Mouse (Mus musculus) stomach, embryonic 16.5 days (tissue): Measurements from ENCODE around the gene Pde4d. TPM values are rescaled to one million over a fixed set of nuclear protein-coding genes. Genes with fewer than 3 reads are reported as not detected.
"Not testable (repeated sequence)": the region's sequence is repeated elsewhere in the genome, so short reads cannot be mapped to it uniquely, and the experiment has no call there.

Source experiments
- ATAC-seq: fragments of 200-750 bp; cut with Nextera tagmentation; 2 replicates; pipeline ENCODE4 v1.8.0; 2017; ENCODE audit warnings: moderate number of reproducible peaks, moderate TSS enrichment; ENCODE audit not compliant: insufficient read depth, low FRiP score
- H3K27ac ChIP-seq: fragments of 300-500 bp; sonication (generic); 2 replicates; pipeline ENCODE4 v1.5.1; 2014; ENCODE audit warnings: low read length
- H3K27me3 ChIP-seq: fragments of 300-500 bp; sonication (generic); 2 replicates; pipeline ENCODE4 v1.6.1; 2014; ENCODE audit warnings: low read length, control low read depth, mixed read lengths; ENCODE audit not compliant: control insufficient read depth, insufficient read depth
- H3K36me3 ChIP-seq: fragments of 300-500 bp; sonication (generic); 2 replicates; pipeline ENCODE4 v1.6.1; 2014; ENCODE audit warnings: low read length; ENCODE audit not compliant: control insufficient read depth, insufficient read depth
- H3K4me1 ChIP-seq: fragments of 300-500 bp; sonication (generic); 2 replicates; pipeline ENCODE4 v1.6.1; 2014; ENCODE audit warnings: low read length, control low read depth, mixed read lengths; ENCODE audit not compliant: control insufficient read depth, insufficient read depth
- H3K4me2 ChIP-seq: fragments of 300-500 bp; sonication (generic); 2 replicates; pipeline ENCODE4 v1.6.1; 2014; ENCODE audit warnings: low read depth, low read length, mixed read lengths
- H3K4me3 ChIP-seq: fragments of 300-500 bp; sonication (generic); replicated peaks from 2 replicates; pipeline ENCODE4 v1.5.1; 2014; ENCODE audit warnings: mild to moderate bottlenecking, low read length
- H3K9ac ChIP-seq: fragments of 300-500 bp; sonication (generic); 2 replicates; pipeline ENCODE4 v1.6.1; 2014; ENCODE audit warnings: low read length
- H3K9me3 ChIP-seq: fragments of 300-500 bp; sonication (generic); replicated peaks from 2 replicates; pipeline ENCODE4 v1.6.1; 2016; ENCODE audit warnings: low read length, control low read depth; ENCODE audit not compliant: control insufficient read depth
- WGBS: fragments of 180-500 bp; shearing (Covaris S2); extraction: QIAGEN DNeasy Blood & Tissue Kit; methylation state at CpG from one replicate; pipeline ENCODE4 v1.1.7; 2014; 5-methylcytosine and 5-hydroxymethylcytosine counted together
- polyA plus RNA-seq: library from polyadenylated mRNA; unstranded; fragments of >200 nt; fragmentation: Nextera tagmentation; extraction: Ambion mirVana; gene quantifications from 2 replicates; pipeline ENCODE4 v1.2.1, GENCODE M21; 2015

Pde4d gene
- polyA plus RNA-seq, 1 experiment from 2014 or later: 22.1 TPM

DNA sequence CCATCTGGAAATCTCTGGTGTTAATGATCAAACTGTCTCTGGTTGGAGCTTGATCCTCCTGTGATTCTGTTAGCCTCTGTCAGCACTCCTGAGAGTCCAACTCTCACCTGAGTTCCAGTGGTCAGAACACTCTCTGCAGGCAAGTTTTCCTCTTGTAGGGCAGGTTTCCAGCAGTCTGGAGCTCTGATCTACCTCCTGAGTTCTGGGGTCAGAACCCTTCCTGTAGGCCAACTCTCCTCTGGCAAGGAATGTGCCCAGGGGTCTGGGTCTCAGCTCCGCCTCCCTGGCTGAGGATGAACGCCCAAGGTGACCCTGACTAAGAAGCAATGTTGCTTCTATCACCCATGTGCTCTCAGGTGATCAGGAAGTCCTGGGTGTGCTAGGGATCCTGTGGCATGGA, 284.6 kb downstream of the Pde4d start:
- not testable (repeated sequence) for H3K27ac ChIP-seq, ATAC-seq, H3K9me3 ChIP-seq, H3K4me3 ChIP-seq, H3K9ac ChIP-seq, H3K27me3 ChIP-seq, H3K36me3 ChIP-seq, H3K4me2 ChIP-seq, H3K4me1 ChIP-seq
- WGBS: 73% methylated on average over 2 of the region's 2 CpGs

DNA sequence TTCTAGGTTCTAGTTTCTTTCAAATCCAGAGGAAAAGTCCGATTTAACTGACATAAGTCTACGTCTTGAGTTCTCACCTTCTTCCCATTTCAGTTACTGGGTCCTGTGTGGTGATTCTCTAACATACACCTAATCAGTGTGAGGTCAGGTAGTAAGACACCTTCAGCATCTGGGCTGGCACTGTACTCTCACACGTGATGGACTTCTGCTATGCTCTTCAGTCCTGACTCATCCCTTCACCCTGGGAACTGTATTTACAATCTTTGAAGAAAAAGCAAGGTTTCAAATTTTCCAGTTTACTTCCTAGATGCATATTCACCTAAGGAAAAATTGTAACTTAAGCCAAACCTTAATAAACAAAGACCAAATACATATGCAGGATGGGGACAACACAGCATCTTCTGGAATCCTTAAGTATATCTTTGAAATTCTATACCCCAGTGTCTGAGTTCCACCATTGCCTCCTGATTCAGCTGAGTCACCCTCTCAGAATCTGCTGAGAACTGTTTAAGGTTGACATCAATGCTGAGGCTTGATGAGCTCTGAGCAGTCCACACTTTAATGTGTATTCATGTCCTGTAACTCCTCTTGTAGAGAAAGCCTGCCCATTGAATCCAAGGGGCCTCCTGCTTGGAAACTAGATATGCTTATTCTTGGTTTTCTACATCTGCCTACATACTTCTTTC, 301.6 kb downstream of the Pde4d start:
- Histone ChIP-seq H3K36me3 (no peaks in the 10 kb centered on the region), H3K27me3 (no peaks in the 10 kb centered on the region), H3K4me2 (no peak overlapping the region), H3K9ac (no peak overlapping the region), H3K9me3 (no peaks in the 10 kb centered on the region), H3K4me3 (no peak overlapping the region), H3K4me1 (no peaks in the 10 kb centered on the region), H3K27ac (no peak overlapping the region)
- WGBS: 82% methylated on average over 3 of the region's 3 CpGs
- no peak for ATAC-seq

DNA sequence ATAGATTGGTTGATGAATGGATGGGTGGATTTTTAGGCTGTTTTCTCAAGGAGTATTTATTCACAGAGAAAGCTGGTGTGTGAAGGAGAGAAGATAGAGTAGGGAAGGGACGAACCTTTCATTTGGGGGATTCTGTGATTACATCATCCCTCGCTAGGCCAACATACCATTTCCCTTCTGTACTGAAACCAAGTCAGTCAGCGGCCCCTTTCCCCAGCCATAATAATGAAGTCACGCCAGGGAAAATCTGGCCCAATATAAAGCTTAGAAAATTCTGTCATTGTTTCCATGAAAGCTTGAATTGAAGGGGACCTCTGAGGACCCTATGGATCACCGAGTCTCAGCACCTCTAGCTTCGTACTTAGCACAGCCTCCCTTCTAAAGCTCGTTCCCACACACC, 307.7 kb downstream of the Pde4d start:
- H3K27me3 ChIP-seq: no peaks in the 10 kb centered on the region
- no peaks in the 10 kb centered on the region for H3K9me3 ChIP-seq
- 76% methylated on average over 7 of the region's 7 CpGs for WGBS
- H3K4me1 ChIP-seq: no peaks in the 10 kb centered on the region
- H3K4me3 ChIP-seq: no peak overlapping the region
- no peak for ATAC-seq
- H3K27ac ChIP-seq: no peak overlapping the region
- no peak overlapping the region for H3K4me2 ChIP-seq
- no peak overlapping the region for H3K9ac ChIP-seq
- no peaks in the 10 kb centered on the region for H3K36me3 ChIP-seq

DNA sequence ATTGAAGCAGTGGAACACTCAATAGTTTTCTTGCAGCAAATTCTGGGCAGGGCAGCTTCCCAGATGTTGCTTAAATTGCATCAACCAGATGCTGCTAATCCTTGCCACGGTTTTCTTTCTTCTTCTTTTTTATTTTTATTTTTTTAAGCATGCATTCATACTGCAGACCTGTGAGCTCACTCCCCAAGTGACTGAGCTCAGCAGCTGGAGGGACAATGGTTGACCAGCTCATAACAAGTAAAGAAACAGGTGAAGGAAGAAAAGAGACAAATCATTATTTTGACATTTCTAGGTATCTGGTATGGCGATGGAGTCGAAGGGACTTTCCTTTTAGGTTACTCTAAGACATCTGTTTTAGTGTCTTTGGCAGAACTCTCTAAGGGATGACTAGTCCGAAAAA, 308.6 kb downstream of the Pde4d start:
- WGBS: 80% methylated on average over 4 of the region's 4 CpGs

DNA sequence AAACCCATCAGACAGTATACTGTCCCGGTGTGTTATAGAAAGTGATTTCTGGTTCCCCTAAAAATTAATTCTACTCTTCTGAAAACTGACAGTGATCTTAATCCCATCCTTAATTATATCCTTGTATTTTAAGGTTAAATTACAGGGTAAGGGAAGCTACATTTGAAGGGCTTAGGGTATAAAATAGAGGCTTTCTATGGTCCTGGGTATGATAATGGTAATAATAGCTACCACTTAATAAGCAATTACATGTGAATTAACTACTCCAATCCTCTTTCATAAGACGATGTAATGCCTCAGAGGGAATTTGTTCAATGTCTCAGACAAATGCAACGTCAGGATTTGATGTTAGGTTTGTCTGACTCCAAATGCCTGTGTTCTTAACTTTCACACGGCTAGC, 309.4 kb downstream of the Pde4d start:
- no peak for ATAC-seq
- no peak overlapping the region for H3K27ac ChIP-seq
- no peak overlapping the region for H3K4me3 ChIP-seq
- H3K4me2 ChIP-seq: no peak overlapping the region
- no peaks in the 10 kb centered on the region for H3K36me3 ChIP-seq
- no peaks in the 10 kb centered on the region for H3K4me1 ChIP-seq
- no peak overlapping the region for H3K9ac ChIP-seq
- 79% methylated on average over 4 of the region's 4 CpGs for WGBS
- no peaks in the 10 kb centered on the region for H3K27me3 ChIP-seq
- no peaks in the 10 kb centered on the region for H3K9me3 ChIP-seq

More for the DNA sequence above, 308.6 kb downstream of the Pde4d start:
- Histone ChIP-seq H3K27ac (no peak overlapping the region), H3K9ac (no peak overlapping the region), H3K4me2 (no peak overlapping the region), H3K27me3 (no peaks in the 10 kb centered on the region), H3K36me3 (no peaks in the 10 kb centered on the region), H3K9me3 (no peaks in the 10 kb centered on the region), H3K4me3 (no peak overlapping the region), H3K4me1 (no peaks in the 10 kb centered on the region)
- no peak for ATAC-seq

DNA sequence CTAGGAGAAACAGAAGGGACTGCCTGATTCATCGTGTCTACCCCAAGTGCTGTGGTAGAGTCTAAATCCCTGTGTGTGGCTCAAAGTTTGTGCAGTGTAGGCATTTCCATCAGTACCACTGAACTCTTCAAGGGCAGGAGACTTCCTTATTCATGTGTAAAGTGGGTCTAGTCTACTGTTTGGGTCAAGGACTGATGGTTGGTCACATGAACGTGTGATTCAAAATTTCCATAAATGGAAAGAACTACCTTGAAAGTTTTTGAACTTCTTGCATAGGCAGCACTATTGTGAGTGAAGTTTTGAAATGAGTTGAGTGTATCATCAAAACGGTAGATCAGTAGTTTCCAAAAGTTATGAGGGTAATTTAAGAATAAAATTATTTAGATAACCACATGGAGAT, 313.5 kb downstream of the Pde4d start:
- ATAC-seq: no peak
- Histone ChIP-seq H3K4me1 (no peaks in the 10 kb centered on the region), H3K36me3 (no peaks in the 10 kb centered on the region), H3K27ac (no peak overlapping the region), H3K9me3 (no peaks in the 10 kb centered on the region), H3K4me2 (no peak overlapping the region), H3K4me3 (no peak overlapping the region), H3K9ac (no peak overlapping the region), H3K27me3 (no peaks in the 10 kb centered on the region)
- 76% methylated on average over 3 of the region's 3 CpGs for WGBS

DNA sequence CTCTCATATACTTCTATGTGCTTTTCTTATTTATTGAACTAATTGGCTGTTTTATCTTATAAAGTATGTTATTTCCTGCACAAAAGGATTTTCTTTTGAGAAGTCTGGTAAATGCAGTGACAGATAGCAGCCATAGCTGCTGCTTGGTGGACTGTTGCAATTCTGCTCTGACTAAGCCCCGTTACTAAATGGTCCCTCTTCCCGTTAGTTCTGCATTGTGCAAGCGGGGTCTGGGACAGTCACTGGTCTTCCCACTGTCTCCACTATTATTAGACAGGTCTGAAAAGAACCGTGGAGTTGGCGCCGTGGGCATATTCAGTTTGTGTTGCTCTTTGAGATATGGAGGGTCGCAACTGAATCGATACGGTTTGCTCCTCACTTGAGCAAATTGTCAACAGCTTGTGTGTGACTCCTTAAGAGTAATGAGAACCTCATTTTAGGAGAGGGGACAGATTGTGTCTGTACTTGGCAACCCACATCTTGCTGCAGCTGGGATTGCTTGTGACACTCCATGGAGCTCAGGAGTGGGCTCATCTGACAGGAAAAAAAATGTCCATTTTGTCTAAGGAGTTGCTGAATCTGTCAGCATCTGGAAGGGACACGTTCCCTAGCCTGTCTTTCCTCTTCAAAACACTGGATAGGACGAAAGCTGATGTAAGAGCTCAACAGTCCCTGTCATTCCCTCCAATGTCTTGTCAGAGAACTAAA, 316.4 kb downstream of the Pde4d start:
- WGBS: 71% methylated on average over 11 of the region's 11 CpGs
- no peak overlapping the region for H3K4me2 ChIP-seq
- no peaks in the 10 kb centered on the region for H3K4me1 ChIP-seq
- no peak overlapping the region for H3K9ac ChIP-seq
- H3K4me3 ChIP-seq: no peak overlapping the region
- no peaks in the 10 kb centered on the region for H3K9me3 ChIP-seq
- no peak overlapping the region for H3K27ac ChIP-seq
- no peaks in the 10 kb centered on the region for H3K27me3 ChIP-seq
- H3K36me3 ChIP-seq: no peaks in the 10 kb centered on the region
- ATAC-seq: no peak

DNA sequence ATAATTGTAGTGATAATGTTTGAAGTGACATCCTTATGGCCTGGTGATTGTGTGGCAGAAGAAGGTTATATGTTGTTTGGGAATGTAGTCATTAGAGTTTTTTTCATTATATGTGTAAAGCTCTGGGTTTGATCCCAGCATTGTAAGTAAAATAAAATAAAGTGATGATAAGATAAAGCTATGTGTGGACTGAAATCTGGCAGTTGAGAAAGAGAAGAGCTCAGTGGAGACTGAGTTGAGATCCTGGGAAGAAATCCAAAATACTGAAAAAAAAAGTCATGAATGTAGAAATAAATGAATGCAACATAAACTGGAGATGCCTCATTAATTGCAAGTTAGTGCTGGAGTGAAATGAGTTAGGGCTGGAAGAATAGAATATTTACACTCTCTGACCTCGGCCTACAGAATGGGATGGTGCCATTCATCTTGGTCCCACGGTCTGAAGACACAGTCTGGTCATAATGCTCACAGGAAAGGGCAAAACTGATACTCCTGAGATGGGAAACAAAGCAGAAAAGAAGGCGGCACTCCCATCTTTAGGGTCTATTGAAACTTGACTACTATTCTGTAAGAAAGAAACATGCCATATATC, 319.8 kb downstream of the Pde4d start:
- no peaks in the 10 kb centered on the region for H3K4me1 ChIP-seq
- no peaks in the 10 kb centered on the region for H3K36me3 ChIP-seq
- H3K27ac ChIP-seq: no peak overlapping the region
- H3K9me3 ChIP-seq: no peaks in the 10 kb centered on the region
- no peak overlapping the region for H3K9ac ChIP-seq
- ATAC-seq: no peak
- no peak overlapping the region for H3K4me2 ChIP-seq
- 55% methylated on average over 3 of the region's 3 CpGs for WGBS
- H3K27me3 ChIP-seq: no peaks in the 10 kb centered on the region
- no peak overlapping the region for H3K4me3 ChIP-seq

DNA sequence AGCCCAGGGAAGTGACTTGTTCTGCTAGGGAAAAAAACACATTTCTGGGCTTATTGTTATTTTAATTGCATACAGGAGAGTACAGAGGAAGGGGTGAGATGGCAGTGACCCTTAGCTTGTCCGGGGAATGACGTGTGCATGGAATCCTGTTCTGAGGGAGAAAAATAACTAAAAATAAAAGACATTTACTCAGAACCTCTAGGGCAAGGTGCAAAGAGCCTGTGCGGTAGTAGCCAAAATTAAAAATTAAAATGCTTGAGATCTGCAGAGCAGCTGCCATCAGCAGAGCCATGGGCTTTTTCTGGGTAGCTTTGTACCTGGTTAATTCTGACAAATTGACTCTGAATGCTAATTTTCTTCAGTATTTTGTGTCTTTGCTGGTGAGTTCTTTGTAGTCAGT, 322.6 kb downstream of the Pde4d start:
- ATAC-seq: no peak
- H3K4me3 ChIP-seq: no peak overlapping the region
- H3K36me3 ChIP-seq: no peaks in the 10 kb centered on the region
- H3K27ac ChIP-seq: no peak overlapping the region
- H3K9me3 ChIP-seq: no peaks in the 10 kb centered on the region
- no peak overlapping the region for H3K4me2 ChIP-seq
- WGBS: 73% methylated on average over 3 of the region's 3 CpGs
- H3K9ac ChIP-seq: no peak overlapping the region
- H3K4me1 ChIP-seq: 0 out of 2 replicates have a peak, but pooled peaks cover 3% of the 10 kb centered on the region
- H3K27me3 ChIP-seq: no peaks in the 10 kb centered on the region
